Mouse (Mus musculus) hematopoietic stem cell, adult 5-6 weeks (primary cell): Measurements from ENCODE around the gene Cyfip1. TPM values are rescaled to one million over a fixed set of nuclear protein-coding genes. Genes with fewer than 3 reads are reported as not detected.
"Not testable (repeated sequence)": the region's sequence is repeated elsewhere in the genome, so short reads cannot be mapped to it uniquely, and the experiment has no call there.

Source experiments
- ATAC-seq, 2 experiments: fragments of 125-278 bp in 1 of 2; replicated peaks in 1 of 2; 2 replicates each; pipeline ENCODE4 v1.8.0; 2016 to 2017; ENCODE audit warnings: inconsistent platforms in 2 of 2, mild to moderate bottlenecking in 2 of 2, moderate number of reproducible peaks in 2 of 2, low read depth in 1 of 2, moderate TSS enrichment in 1 of 2; ENCODE audit not compliant: low FRiP score in 2 of 2, poor library complexity in 2 of 2, severe bottlenecking in 2 of 2, insufficient read depth in 1 of 2, low TSS enrichment in 1 of 2
- total RNA-seq: library from RNA; stranded (forward); fragments of 172-1452, 232-1000 nt; gene quantifications from 2 replicates; pipeline ENCODE4 v1.2.3, GENCODE M21; 2017

Cyfip1 gene
- total RNA-seq, 1 experiment from 2014 or later, result 42.8 TPM

GRCm38 (mm10) chr7:55909519-55909918 is 68.0 kb downstream of the Cyfip1 start:
- no peak for ATAC-seq

GRCm38 (mm10) chr7:55910356-55910755 is 68.8 kb downstream of the Cyfip1 start:
- no peak for ATAC-seq

GRCm38 (mm10) chr7:55911371-55911770 is 69.8 kb downstream of the Cyfip1 start:
- no peak for ATAC-seq

- ATAC-seq, result no peak
These were observed 70.6 kb downstream of the Cyfip1 start for GRCm38 (mm10) chr7:55912118-55912517.

GRCm38 (mm10) chr7:55918365-55918764 is 76.8 kb downstream of the Cyfip1 start:
- ATAC-seq, result not testable (repeated sequence)

- no peak for ATAC-seq
These were observed 85.7 kb downstream of the Cyfip1 start for GRCm38 (mm10) chr7:55927262-55927661.

- peak in 1 of 2 experiments; percentile 51; a peak in 1 of 4 replicates for ATAC-seq
These were observed 87.1 kb downstream of the Cyfip1 start for GRCm38 (mm10) chr7:55928649-55929048.

GRCm38 (mm10) chr7:55935025-55935424 is 93.5 kb downstream of the Cyfip1 start:
- ATAC-seq, result no peak

GRCm38 (mm10) chr7:55938341-55938740 is 96.8 kb downstream of the Cyfip1 start:
- no peak for ATAC-seq

GRCm38 (mm10) chr7:55956054-55956453 is 114.5 kb downstream of the Cyfip1 start:
- no peak for ATAC-seq

- no peak for ATAC-seq
These were observed 115.6 kb downstream of the Cyfip1 start for GRCm38 (mm10) chr7:55957178-55957577.

GRCm38 (mm10) chr7:55957916-55958315 is 116.4 kb downstream of the Cyfip1 start:
- no peak for ATAC-seq

- ATAC-seq, result no peak
These were observed 118.3 kb downstream of the Cyfip1 start for GRCm38 (mm10) chr7:55959801-55960200.

GRCm38 (mm10) chr7:55960506-55960905 is 119.0 kb downstream of the Cyfip1 start:
- ATAC-seq, result no peak

- ATAC-seq, result peak; percentile 92 to 96
These were observed 120.7 kb downstream of the Cyfip1 start, which contains the start of gene Nipa2 for GRCm38 (mm10) chr7:55962004-55962908. Gene Nipa2, minus strand, starts transcription at chr7:55962476.

GRCm38 (mm10) chr7:55966866-55967460 is 125.4 kb downstream of the Cyfip1 start:
- no peak for ATAC-seq

GRCm38 (mm10) chr7:55968258-55968901 is 126.8 kb downstream of the Cyfip1 start:
- peak; percentile 88 to 94 for ATAC-seq

- peak; percentile 47 to 48; a peak in 2 of 4 replicates for ATAC-seq
These were observed 127.9 kb downstream of the Cyfip1 start for GRCm38 (mm10) chr7:55969415-55969814.
